Mouse (Mus musculus) NIH3T3 (cell line): ENCODE measurements at regions not wholly inside any gene's neighbourhood (a gene's known extent, or its start where the extent isn't known, plus 50 kb on each side); places are given as distances from the start of the nearest gene placed in this dataset.

Experiments
- DNase-seq: peaks from one replicate; pipeline ENCODE4 v3.0.0-alpha.2; 2012; ENCODE audit warnings: low read depth

DNA sequence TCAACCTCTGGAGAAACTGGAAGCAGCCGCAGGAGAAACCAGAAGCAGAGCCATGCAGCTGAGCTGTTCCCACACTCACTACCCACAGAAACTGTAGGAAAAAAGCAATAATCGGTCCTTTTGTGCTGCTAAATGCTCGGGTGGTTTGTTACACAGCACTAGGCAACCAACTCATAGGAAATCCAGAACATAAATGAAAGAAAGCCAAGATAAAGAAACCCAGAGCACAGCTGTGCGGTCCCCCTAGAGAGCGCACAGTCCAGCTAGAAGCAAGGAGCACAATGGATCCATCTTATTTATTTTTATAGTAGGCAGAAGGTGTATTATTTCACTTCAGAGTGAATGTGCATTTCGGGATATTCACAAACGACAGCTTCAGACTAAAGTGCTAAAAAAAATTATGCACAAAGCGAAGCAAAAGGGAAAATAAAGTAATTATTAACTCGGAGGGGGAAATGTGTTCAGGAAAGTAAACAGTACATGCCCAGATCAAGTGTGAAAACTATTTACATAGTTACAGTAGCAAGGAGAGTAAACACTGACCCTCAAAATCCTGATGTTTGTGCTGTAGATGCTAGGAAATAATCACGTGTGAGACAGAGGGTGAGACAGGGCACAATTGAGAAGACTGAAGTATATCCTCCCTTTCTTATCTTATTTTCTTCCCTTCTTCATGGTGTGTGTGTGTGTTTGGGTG, 204.4 kb upstream of the Noct start:
- DNase-seq = no peak

DNA sequence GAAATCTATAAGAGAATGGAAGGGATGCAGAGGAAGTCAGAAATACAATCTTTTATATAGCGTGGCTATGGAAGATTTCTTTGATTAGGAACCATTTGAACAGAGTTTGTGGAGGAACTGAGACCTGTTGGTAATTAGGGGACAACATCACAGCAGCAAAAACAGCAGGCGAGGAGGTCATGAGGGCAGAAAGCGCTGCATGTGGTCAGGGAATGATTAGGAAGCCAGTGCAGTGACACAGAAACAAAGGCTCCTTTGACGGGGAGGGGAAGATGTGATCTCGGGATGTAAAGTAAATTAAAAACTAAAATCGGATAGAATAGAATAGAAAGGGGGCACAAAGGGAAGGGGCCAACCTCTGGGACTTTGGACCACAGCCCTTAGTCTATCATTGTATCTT, 199.6 kb upstream of the Noct start:
- no peak for DNase-seq

GRCm38 (mm10) chr3:51031821-51032220, 192.4 kb upstream of the Noct start:
- peak; percentile 70 for DNase-seq

GRCm38 (mm10) chr3:51033292-51033691, 191.0 kb upstream of the Noct start:
- DNase-seq = no peak

DNA sequence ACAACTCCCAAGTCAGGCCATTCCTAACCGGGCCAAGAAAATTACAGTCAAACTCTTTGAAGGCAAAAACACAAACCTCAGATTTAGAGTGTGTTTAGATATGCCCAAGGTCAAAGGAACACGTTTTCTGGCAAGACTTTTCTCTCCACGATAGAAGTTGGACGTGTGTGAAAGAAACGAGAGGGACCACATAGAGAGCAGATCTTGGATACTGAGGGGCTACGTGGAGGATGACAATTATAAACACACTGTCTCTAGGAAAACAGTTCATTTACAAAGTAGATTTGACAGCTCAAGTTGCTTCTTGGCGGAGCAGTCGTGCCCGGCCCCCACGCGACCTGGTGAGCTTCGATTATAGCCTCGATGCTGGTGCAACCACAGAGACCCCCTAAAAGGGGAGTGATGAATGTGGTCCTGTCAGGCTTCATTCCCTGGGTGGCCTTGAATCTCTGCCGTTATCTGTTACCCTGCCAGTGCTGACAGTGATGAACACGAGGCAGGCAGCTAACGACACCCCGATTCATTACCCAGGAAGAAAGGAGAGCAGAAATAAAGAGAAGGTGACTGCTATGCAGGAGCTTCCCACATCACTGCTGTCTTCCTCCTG, 187.4 kb upstream of the Noct start:
- DNase-seq = no peak

GRCm38 (mm10) chr3:51042223-51042846, 181.9 kb upstream of the Noct start:
- DNase-seq = no peak

GRCm38 (mm10) chr3:51048739-51049138, 175.5 kb upstream of the Noct start:
- DNase-seq = no peak

DNA sequence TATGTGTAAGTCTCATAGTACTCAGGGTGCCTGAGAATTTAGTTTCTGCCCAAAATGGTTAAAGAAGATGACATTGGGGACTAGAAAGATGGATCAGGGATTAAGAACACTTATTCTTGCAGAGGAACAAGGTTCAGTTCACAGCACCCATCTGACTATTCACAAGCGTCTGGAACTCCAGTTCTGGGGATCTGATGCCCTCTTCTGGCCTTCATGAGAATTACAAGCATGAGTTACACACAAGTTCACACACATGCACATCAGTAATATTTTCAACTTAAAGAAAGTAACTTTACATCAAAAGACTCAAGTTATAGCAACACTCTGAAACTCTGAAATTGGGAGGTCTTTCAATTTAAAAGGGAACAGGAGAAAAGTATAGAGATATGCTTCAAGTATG, 174.1 kb upstream of the Noct start:
- peak; percentile 13 for DNase-seq

- DNase-seq = no peak
Measured at GRCm38 (mm10) chr3:51055004-51055403, 169.2 kb upstream of the Noct start.

DNA sequence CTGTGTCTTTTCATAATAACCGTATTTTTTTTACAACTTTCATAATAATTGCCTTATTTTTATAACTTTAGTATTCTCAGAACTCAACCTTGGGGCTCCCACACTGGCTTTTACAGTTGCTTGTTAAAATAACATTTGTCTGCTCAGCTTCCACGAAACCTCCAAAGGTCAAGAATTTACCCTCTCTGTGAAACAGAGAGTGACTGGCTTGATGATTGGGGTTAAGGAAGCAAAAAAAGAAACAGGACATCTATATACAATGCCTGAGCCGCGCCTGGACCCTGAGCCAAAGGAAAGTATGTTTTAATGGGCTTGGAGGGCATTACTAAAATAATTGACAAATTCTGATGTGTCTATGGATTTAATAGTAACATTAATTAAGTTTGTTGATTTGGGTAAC, 160.0 kb upstream of the Noct start:
- peak; percentile 10 for DNase-seq

GRCm38 (mm10) chr3:51066373-51066772, 157.9 kb upstream of the Noct start:
- DNase-seq = peak; percentile 15

- DNase-seq = no peak
Measured at GRCm38 (mm10) chr3:51072417-51072816, 151.8 kb upstream of the Noct start.

- no peak for DNase-seq
Measured at GRCm38 (mm10) chr3:51073003-51073679, 151.1 kb upstream of the Noct start.

DNA sequence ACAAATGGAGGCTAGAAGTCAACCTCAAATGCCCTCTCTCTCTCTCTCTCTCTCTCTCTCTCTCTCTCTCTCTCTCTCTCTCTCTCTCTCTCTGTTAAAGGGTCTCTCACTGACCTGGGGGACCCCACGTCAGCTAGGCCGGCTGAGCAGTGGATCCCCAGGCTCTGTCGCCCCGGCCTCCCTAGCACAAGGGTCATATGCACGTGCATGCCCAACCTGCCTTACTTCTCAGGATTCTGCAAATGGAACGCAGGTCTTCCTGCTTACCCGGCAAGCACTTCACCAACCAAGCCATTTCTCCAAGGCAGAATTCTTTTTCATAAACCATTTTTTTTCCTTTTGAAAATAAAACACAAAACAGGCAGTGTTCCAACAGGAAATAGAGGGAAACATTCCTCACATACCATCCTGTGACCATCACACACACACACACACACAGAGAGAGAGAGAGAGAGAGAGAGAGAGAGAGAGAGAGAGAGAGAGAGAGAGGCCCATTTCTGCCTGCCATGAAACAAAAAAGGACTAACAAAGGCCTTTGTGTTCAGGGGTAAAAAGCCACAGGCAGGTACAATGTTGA, 150.4 kb upstream of the Noct start:
- DNase-seq = peak; percentile 20

GRCm38 (mm10) chr3:51075219-51075920, 148.9 kb upstream of the Noct start:
- peak; percentile 39 for DNase-seq

DNA sequence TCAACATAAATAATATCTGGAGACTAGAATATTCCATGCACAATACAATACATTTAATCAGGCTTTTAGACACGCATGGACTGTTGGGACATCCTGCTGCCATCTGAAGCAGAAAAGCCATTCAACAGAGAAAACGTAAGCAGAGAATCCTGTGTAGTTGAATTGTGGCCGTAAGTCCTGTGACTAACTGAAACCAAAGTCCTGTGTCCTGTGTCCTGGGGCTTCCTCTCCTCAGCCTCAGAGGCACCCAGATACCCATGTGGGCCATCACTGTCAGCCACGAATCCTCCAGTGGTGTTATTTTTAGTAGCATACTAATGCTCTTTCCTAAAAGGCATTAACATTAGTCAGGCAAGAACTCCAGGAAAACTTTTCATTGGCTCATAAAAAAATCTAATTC, 145.8 kb upstream of the Noct start:
- no peak for DNase-seq

DNA sequence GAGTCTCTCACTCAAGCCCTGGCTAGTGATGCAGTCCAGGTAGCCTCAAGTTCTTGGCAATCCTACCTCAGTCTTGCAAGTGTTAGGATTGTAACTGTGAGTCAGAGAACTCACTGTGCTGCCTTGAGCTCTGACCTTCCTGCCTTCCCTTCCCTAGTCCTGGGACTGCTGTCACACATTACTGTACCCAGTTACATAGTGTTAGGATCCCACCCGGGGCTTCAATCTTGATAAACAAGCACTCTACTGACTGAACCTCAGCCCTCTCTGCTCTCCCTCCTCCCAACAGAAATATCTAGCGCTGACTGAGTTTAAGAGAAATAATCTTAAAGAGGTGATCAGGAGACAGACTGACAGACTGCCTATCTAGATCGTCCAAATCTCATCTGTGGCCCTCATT, 143.8 kb upstream of the Noct start:
- peak; percentile 14 for DNase-seq

GRCm38 (mm10) chr3:51080855-51081254, 143.4 kb upstream of the Noct start:
- peak; percentile 46 for DNase-seq

GRCm38 (mm10) chr3:51082831-51083575, 141.2 kb upstream of the Noct start:
- no peak for DNase-seq

- DNase-seq = no peak
Measured at GRCm38 (mm10) chr3:51083583-51083982, 140.7 kb upstream of the Noct start.

DNA sequence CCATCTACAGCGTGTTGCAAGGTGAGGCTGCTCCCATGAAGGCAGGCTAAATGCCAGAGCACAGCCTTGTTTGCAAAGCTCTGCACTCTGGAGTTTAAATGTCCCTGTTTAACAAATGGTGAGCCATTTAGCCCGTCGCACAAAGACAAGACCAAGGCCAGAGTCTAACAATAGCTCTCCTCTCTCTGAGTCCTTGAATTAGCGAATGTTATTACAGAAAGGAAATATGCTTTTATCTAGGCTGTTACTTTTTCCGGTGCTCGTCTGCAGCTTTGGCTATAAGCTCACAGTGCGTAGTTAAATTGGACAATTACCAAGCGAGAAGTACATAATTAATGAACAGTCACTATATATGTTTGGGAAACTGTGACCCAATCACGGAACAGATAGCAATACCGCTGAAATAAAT, 137.8 kb upstream of the Noct start:
- no peak for DNase-seq
